Mouse (Mus musculus) left cerebral cortex, adult 8-10 months (tissue): Measurements from ENCODE around the gene Dtd2. TPM values are rescaled to one million over a fixed set of nuclear protein-coding genes. Genes with fewer than 3 reads are reported as not detected.

Experiments used
- DNase-seq, 2 experiments: peaks; one replicate each; pipeline ENCODE4 v3.0.0; 2022; ENCODE audit warnings: low spot score in 2 of 2
- total RNA-seq, 4 experiments: library from RNA; stranded (reverse); gene quantifications; 2 replicates each; pipeline ENCODE4 v1.2.4; 2022

Dtd2 gene
- total RNA-seq, 4 experiments from 2014 or later, result 10.8 to 11.9 (median 11.6) TPM

- DNase-seq, result no peak
These were observed 20.5 kb downstream of the Dtd2 start for GRCm38 (mm10) chr12:51985826-51986225.

- no peak for DNase-seq
These were observed 21.0 kb downstream of the Dtd2 start for GRCm38 (mm10) chr12:51985163-51985748.

- DNase-seq, result no peak
These were observed 22.7 kb downstream of the Dtd2 start for GRCm38 (mm10) chr12:51983625-51984024.

GRCm38 (mm10) chr12:51976531-51976930 is 29.8 kb downstream of the Dtd2 start:
- DNase-seq, result no peak

- no peak for DNase-seq
These were observed 31.9 kb downstream of the Dtd2 start for GRCm38 (mm10) chr12:51974381-51974780.

GRCm38 (mm10) chr12:51972269-51973065 is 33.8 kb downstream of the Dtd2 start:
- no peak for DNase-seq

- DNase-seq, result peak; percentile 72 to 82
These were observed 35.1 kb downstream of the Dtd2 start, which contains the start of gene Heatr5a for GRCm38 (mm10) chr12:51971070-51971664. Heatr5a (minus strand) TSS chr12:51971321.

GRCm38 (mm10) chr12:51970352-51971069 is 35.8 kb downstream of the Dtd2 start:
- peak in 1 of 2 experiments; percentile 15 for DNase-seq

GRCm38 (mm10) chr12:51969876-51970275 is 36.4 kb downstream of the Dtd2 start:
- DNase-seq, result no peak

GRCm38 (mm10) chr12:51969092-51969491 is 37.2 kb downstream of the Dtd2 start:
- no peak for DNase-seq

GRCm38 (mm10) chr12:51967915-51968595 is 38.2 kb downstream of the Dtd2 start:
- DNase-seq, result no peak

GRCm38 (mm10) chr12:51957626-51958025 is 48.7 kb downstream of the Dtd2 start:
- DNase-seq, result no peak

- DNase-seq, result peak in 1 of 2 experiments; percentile 37
These were observed 54.0 kb downstream of the Dtd2 start for GRCm38 (mm10) chr12:51952309-51952708.

- DNase-seq, result peak in 1 of 2 experiments; percentile 13
These were observed 58.8 kb downstream of the Dtd2 start for GRCm38 (mm10) chr12:51947498-51947945.

GRCm38 (mm10) chr12:51945331-51945730 is 61.0 kb downstream of the Dtd2 start:
- no peak for DNase-seq

- DNase-seq, result no peak
These were observed 66.5 kb downstream of the Dtd2 start for GRCm38 (mm10) chr12:51939848-51940247.

Other genes with a start within 250 kb of the Dtd2 start
- 10 to 100 TPM; 77.1 to 85.4 (median 79.4) TPM for gene Hectd1, start 177.0 kb downstream of the Dtd2 start, total RNA-seq
- 1 to 10 TPM; 8.0 to 9.8 (median 9.5) TPM for gene Heatr5a, start 35.2 kb downstream of the Dtd2 start, total RNA-seq
- gene Gpr33, start 21.6 kb upstream of the Dtd2 start, total RNA-seq, result not detected
- gene Nubpl, start 91.2 kb upstream of the Dtd2 start, total RNA-seq, result 1 to 10 TPM; 4.8 to 6.0 (median 5.6) TPM